Mouse (Mus musculus) heart, embryonic 15.5 days (tissue): ENCODE data around the gene Prrc2a. TPM values are rescaled to one million over a fixed set of nuclear protein-coding genes. Genes with fewer than 3 reads are reported as not detected.

Experiments used
- microRNA-seq: library from miRNA; unstranded; fragments of <30 nt; microRNA quantifications from one replicate; pipeline ENCODE4, GENCODE M21; 2016
- polyA plus RNA-seq: library from polyadenylated mRNA; unstranded; fragments of >200 nt; fragmentation: Nextera tagmentation; extraction: Ambion mirVana; gene quantifications from 2 replicates; pipeline ENCODE4 v1.2.1, GENCODE M21; 2015

The Prrc2a gene
- polyA plus RNA-seq, 1 experiment from 2014 or later: 95.1 TPM

Small RNA genes within 50 kb of the gene (microRNA-seq; reads per million reads assigned to microRNA genes)
- not detected for gene Mir6973a
- gene Mir6974: not detected

Other genes starting within 250 kb of the Prrc2a start
- 16.1 and 19.9 TPM in 2 replicates for gene Neu1, start 233.6 kb downstream of the Prrc2a start, polyA plus RNA-seq
- 0.16 and 0.30 TPM in 2 replicates for gene Hspa1b, start 205.7 kb downstream of the Prrc2a start, polyA plus RNA-seq
- gene Gm20481, start 195.0 kb downstream of the Prrc2a start, polyA plus RNA-seq: not detected in 2 replicates
- gene Hspa1a, start 192.7 kb downstream of the Prrc2a start, polyA plus RNA-seq: 3.5 and 4.8 TPM in 2 replicates
- gene Hspa1l, start 192.2 kb downstream of the Prrc2a start, polyA plus RNA-seq: 2.1 and 2.6 TPM in 2 replicates
- gene Lsm2, start 183.0 kb downstream of the Prrc2a start, polyA plus RNA-seq: 116 and 132 TPM in 2 replicates
- 43.0 and 89.7 TPM in 2 replicates for gene Vars, start 163.9 kb downstream of the Prrc2a start, polyA plus RNA-seq
- gene Vwa7, start 148.3 kb downstream of the Prrc2a start, polyA plus RNA-seq: 0.24 and 0.31 TPM in 2 replicates
- gene Sapcd1, start 136.9 kb downstream of the Prrc2a start, polyA plus RNA-seq: 1.4 and 2.8 TPM in 2 replicates
- gene Msh5, start 118.2 kb downstream of the Prrc2a start, polyA plus RNA-seq: 2.7 and 3.8 TPM in 2 replicates
- gene Clic1, start 114.9 kb downstream of the Prrc2a start, polyA plus RNA-seq: 307 and 332 TPM in 2 replicates
- 168 and 202 TPM in 2 replicates for gene Ddah2, start 105.9 kb downstream of the Prrc2a start, polyA plus RNA-seq
- 0.14 TPM in 1 of 2 replicates, not detected in the other for gene Ly6g6c, start 99.5 kb downstream of the Prrc2a start, polyA plus RNA-seq
- 0.77 and 0.81 TPM in 2 replicates for gene Mpig6b, start 98.7 kb downstream of the Prrc2a start, polyA plus RNA-seq
- gene Ly6g6e, start 88.0 kb downstream of the Prrc2a start, polyA plus RNA-seq: 0.29 and 0.31 TPM in 2 replicates
- gene Ly6g6d, start 86.8 kb downstream of the Prrc2a start, polyA plus RNA-seq: 2.2 and 2.4 TPM in 2 replicates
- 0.16 and 0.29 TPM in 2 replicates for gene Ly6g6f, start 79.3 kb downstream of the Prrc2a start, polyA plus RNA-seq
- 64.7 and 80.1 TPM in 2 replicates for gene Abhd16a, start 75.6 kb downstream of the Prrc2a start, polyA plus RNA-seq
- gene Ly6g5c, start 56.6 kb downstream of the Prrc2a start, polyA plus RNA-seq: 0.41 TPM in 1 of 2 replicates, not detected in the other
- 0.31 and 0.66 TPM in 2 replicates for gene Ly6g5b, start 49.5 kb downstream of the Prrc2a start, polyA plus RNA-seq
- gene Gpank1, start 43.4 kb downstream of the Prrc2a start, polyA plus RNA-seq: 10.0 and 13.8 TPM in 2 replicates
- 200 and 211 TPM in 2 replicates for gene Csnk2b, start 42.8 kb downstream of the Prrc2a start, polyA plus RNA-seq
- 10.1 and 11.2 TPM in 2 replicates for gene D17H6S53E, start 38.5 kb downstream of the Prrc2a start, polyA plus RNA-seq
- 0.57 and 4.7 TPM in 2 replicates for gene Apom, start 32.8 kb downstream of the Prrc2a start, polyA plus RNA-seq
- gene Bag6, start 29.7 kb downstream of the Prrc2a start, polyA plus RNA-seq: 40.8 and 44.0 TPM in 2 replicates
- gene Aif1, start 11.2 kb upstream of the Prrc2a start, polyA plus RNA-seq: 7.5 and 9.6 TPM in 2 replicates
- 8.1 and 12.2 TPM in 2 replicates for gene Lst1, start 23.5 kb upstream of the Prrc2a start, polyA plus RNA-seq
- gene Ltb, start 29.5 kb upstream of the Prrc2a start, polyA plus RNA-seq: 1.5 and 4.8 TPM in 2 replicates
- gene Tnf, start 37.1 kb upstream of the Prrc2a start, polyA plus RNA-seq: 0.43 TPM in 1 of 2 replicates, not detected in the other
- gene Lta, start 40.5 kb upstream of the Prrc2a start, polyA plus RNA-seq: 0.09 and 0.62 TPM in 2 replicates
- gene Gm16181, start 55.9 kb upstream of the Prrc2a start, polyA plus RNA-seq: 0.35 and 0.48 TPM in 2 replicates
- 8.9 and 9.4 TPM in 2 replicates for gene Atp6v1g2, start 68.8 kb upstream of the Prrc2a start, polyA plus RNA-seq
- gene Nfkbil1, start 70.9 kb upstream of the Prrc2a start, polyA plus RNA-seq: 7.8 and 9.1 TPM in 2 replicates
- 213 and 268 TPM in 2 replicates for gene Ddx39b, start 76.8 kb upstream of the Prrc2a start, polyA plus RNA-seq
- 56.6 and 101 TPM in 2 replicates for gene H2-D1, start 97.8 kb upstream of the Prrc2a start, polyA plus RNA-seq
- 0.06 and 0.09 TPM in 2 replicates for gene H2-Q1, start 155.5 kb upstream of the Prrc2a start, polyA plus RNA-seq
- 1.3 and 1.6 TPM in 2 replicates for gene H2-Q2, start 177.3 kb upstream of the Prrc2a start, polyA plus RNA-seq
- gene H2-Q4, start 214.7 kb upstream of the Prrc2a start, polyA plus RNA-seq: 2.1 and 5.5 TPM in 2 replicates